ENCODE assay signal across 22 mouse cellular contexts in genomic region chr2:58289331-58289730, GRCm38 (mm10).
DNase-seq lines count a peak whose midpoint lies in the region; ATAC-seq lines count a peak whose summit lies in the region.
"Had no signal": no experiment of that assay in that cellular context is flagged by ENCODE, and none has a peak within 500 bp of the region (broad histone marks: within the 10 kb centered on the region; RNA-seq: fewer than 3 reads in every experiment).

No protein-coding gene starts in this region.

- H3K36me3 ChIP-seq in forebrain, embryonic 10.5 days (replicated peaks), result no peaks in the 10 kb centered on the region
- H3K36me3 ChIP-seq in forebrain, embryonic 12.5 days (replicated peaks), result no peaks in the 10 kb centered on the region
- no peaks in the 10 kb centered on the region for H3K36me3 ChIP-seq in hindbrain, embryonic 11.5 days (ENCODE audit: control insufficient read depth, insufficient read depth, low read length)
- H3K36me3 ChIP-seq in hindbrain, embryonic 14.5 days (replicated peaks; ENCODE audit: control insufficient read depth, insufficient read depth), result no peaks in the 10 kb centered on the region
- H3K36me3 ChIP-seq in midbrain, embryonic 13.5 days, result no peaks in the 10 kb centered on the region
- no peaks in the 10 kb centered on the region for H3K36me3 ChIP-seq in midbrain, embryonic 11.5 days (ENCODE audit: control insufficient read depth, insufficient read depth, low read length)
- no peaks in the 10 kb centered on the region for H3K36me3 ChIP-seq in intestine, embryonic 16.5 days (ENCODE audit: control insufficient read depth, insufficient read depth, low read length)
- H3K36me3 ChIP-seq: embryonic facial prominence, embryonic 15.5 days; G1E; neural tube, embryonic 13.5 days had no signal

- no peak overlapping the region for H3K4me2 ChIP-seq in forebrain, embryonic 12.5 days
- no peak overlapping the region for H3K4me2 ChIP-seq in hindbrain, embryonic 11.5 days (replicated peaks; ENCODE audit: low read depth, low read length)
- H3K4me2 ChIP-seq in hindbrain, embryonic 14.5 days (replicated peaks), result no peak overlapping the region
- no peak overlapping the region for H3K4me2 ChIP-seq in midbrain, embryonic 13.5 days (replicated peaks)
- no peak overlapping the region for H3K4me2 ChIP-seq in midbrain, embryonic 11.5 days
- H3K4me2 ChIP-seq in intestine, embryonic 16.5 days (ENCODE audit: low read depth, low read length), result no peak overlapping the region
- H3K4me2 ChIP-seq: embryonic facial prominence, embryonic 15.5 days; neural tube, embryonic 13.5 days had no signal

- WGBS in forebrain, embryonic 10.5 days, result 74% methylated on average over 6 of the region's 6 CpGs
- WGBS in forebrain, embryonic 12.5 days, result 61% methylated on average over 6 of the region's 6 CpGs
- WGBS in hindbrain, embryonic 11.5 days, result 45% methylated on average over 6 of the region's 6 CpGs
- 49% methylated on average over 6 of the region's 6 CpGs for WGBS in hindbrain, embryonic 14.5 days
- 63% methylated on average over 6 of the region's 6 CpGs for WGBS in midbrain, embryonic 13.5 days
- 70% methylated on average over 6 of the region's 6 CpGs for WGBS in midbrain, embryonic 11.5 days
- WGBS in intestine, embryonic 16.5 days, result 37% methylated on average over 6 of the region's 6 CpGs

- no peaks in the 10 kb centered on the region for H3K9me3 ChIP-seq in forebrain, embryonic 10.5 days
- H3K9me3 ChIP-seq in forebrain, embryonic 12.5 days, result no peaks in the 10 kb centered on the region
- no peaks in the 10 kb centered on the region for H3K9me3 ChIP-seq in hindbrain, embryonic 11.5 days (ENCODE audit: control insufficient read depth, low read length)
- H3K9me3 ChIP-seq in hindbrain, embryonic 14.5 days (ENCODE audit: control insufficient read depth, low read length), result no peaks in the 10 kb centered on the region
- no peaks in the 10 kb centered on the region for H3K9me3 ChIP-seq in midbrain, embryonic 13.5 days
- H3K9me3 ChIP-seq in midbrain, embryonic 11.5 days (ENCODE audit: control insufficient read depth, low read length), result no peaks in the 10 kb centered on the region
- H3K9me3 ChIP-seq in intestine, embryonic 16.5 days (ENCODE audit: control insufficient read depth, low read length), result no peaks in the 10 kb centered on the region
- H3K9me3 ChIP-seq: embryonic facial prominence, embryonic 15.5 days; neural tube, embryonic 13.5 days had no signal

- peaks cover 13% of the 10 kb centered on the region for H3K4me1 ChIP-seq in forebrain, embryonic 10.5 days
- H3K4me1 ChIP-seq in forebrain, embryonic 12.5 days, result peaks cover 12% of the 10 kb centered on the region
- H3K4me1 ChIP-seq in hindbrain, embryonic 11.5 days (replicated peaks; ENCODE audit: control insufficient read depth, insufficient read depth, low read length), result no peaks in the 10 kb centered on the region
- H3K4me1 ChIP-seq in hindbrain, embryonic 14.5 days (replicated peaks; ENCODE audit: control insufficient read depth, insufficient read depth, low read length), result peaks cover 7% of the 10 kb centered on the region; the same call in 1 of the 2 replicates
- peaks cover 11% of the 10 kb centered on the region for H3K4me1 ChIP-seq in midbrain, embryonic 13.5 days (replicated peaks)
- 0 out of 2 replicates have a peak, but pooled peaks cover 4% of the 10 kb centered on the region for H3K4me1 ChIP-seq in midbrain, embryonic 11.5 days (ENCODE audit: control insufficient read depth, insufficient read depth, low read length)
- H3K4me1 ChIP-seq in intestine, embryonic 16.5 days (ENCODE audit: control insufficient read depth, insufficient read depth, low read length), result 0 out of 2 replicates have a peak, but pooled peaks cover 3% of the 10 kb centered on the region
- H3K4me1 ChIP-seq: embryonic facial prominence, embryonic 15.5 days had no signal

- H3K27me3 ChIP-seq in forebrain, embryonic 10.5 days (ENCODE audit: poor library complexity, severe bottlenecking), result no peaks in the 10 kb centered on the region; the same call in 1 of the 2 replicates
- H3K27me3 ChIP-seq in forebrain, embryonic 12.5 days, result no peaks in the 10 kb centered on the region
- H3K27me3 ChIP-seq in hindbrain, embryonic 11.5 days (ENCODE audit: control insufficient read depth, insufficient read depth, low read length), result no peaks in the 10 kb centered on the region
- H3K27me3 ChIP-seq in hindbrain, embryonic 14.5 days (ENCODE audit: control insufficient read depth, insufficient read depth, low read length), result no peaks in the 10 kb centered on the region
- H3K27me3 ChIP-seq in midbrain, embryonic 13.5 days, result no peaks in the 10 kb centered on the region
- no peaks in the 10 kb centered on the region for H3K27me3 ChIP-seq in midbrain, embryonic 11.5 days (ENCODE audit: control insufficient read depth, insufficient read depth, low read length)
- H3K27me3 ChIP-seq in intestine, embryonic 16.5 days (replicated peaks; ENCODE audit: control insufficient read depth, insufficient read depth, low read length), result no peaks in the 10 kb centered on the region
- H3K27me3 ChIP-seq: embryonic facial prominence, embryonic 15.5 days; neural tube, embryonic 13.5 days had no signal

- peak overlapping the region; percentile 44; the same call in 1 of the 2 replicates for H3K27ac ChIP-seq in forebrain, embryonic 10.5 days
- no peak overlapping the region for H3K27ac ChIP-seq in forebrain, embryonic 12.5 days
- no peak overlapping the region for H3K27ac ChIP-seq in hindbrain, embryonic 11.5 days (ENCODE audit: low read depth, low read length)
- H3K27ac ChIP-seq in hindbrain, embryonic 14.5 days, result no peak overlapping the region
- no peak overlapping the region for H3K27ac ChIP-seq in midbrain, embryonic 13.5 days
- H3K27ac ChIP-seq in midbrain, embryonic 11.5 days (ENCODE audit: low read depth, low read length), result no peak overlapping the region
- H3K27ac ChIP-seq in intestine, embryonic 16.5 days (ENCODE audit: low read length), result no peak overlapping the region
- H3K27ac ChIP-seq: embryonic facial prominence, embryonic 15.5 days; hindbrain, postnatal 0 days; left cerebral cortex, adult 2 months; neural tube, embryonic 13.5 days; stomach, postnatal 0 days had no signal

- DNase-seq in forebrain, embryonic 10.5 days (ENCODE audit: extremely low spot score, low spot score), result no peak
- no peak for DNase-seq in hindbrain, embryonic 11.5 days (ENCODE audit: low spot score)
- DNase-seq in hindbrain, embryonic 14.5 days (ENCODE audit: low spot score), result no peak
- no peak for DNase-seq in midbrain, embryonic 11.5 days (ENCODE audit: low spot score, missing footprints)
- DNase-seq in urinary bladder, adult 2 months (ENCODE audit: low spot score), result no peak
- DNase-seq: adrenal gland, postnatal 10 days; cerebellum, adult 9-11 months; kidney, adult 8-10 months; kidney, postnatal 14 days; left cerebral cortex, postnatal 4 days; liver had no signal

- no peak overlapping the region for H3K4me3 ChIP-seq in forebrain, embryonic 10.5 days
- no peak overlapping the region for H3K4me3 ChIP-seq in forebrain, embryonic 12.5 days (replicated peaks)
- no peak overlapping the region for H3K4me3 ChIP-seq in hindbrain, embryonic 11.5 days (ENCODE audit: low read depth, low read length)
- H3K4me3 ChIP-seq in hindbrain, embryonic 14.5 days (replicated peaks; ENCODE audit: low read length), result no peak overlapping the region
- H3K4me3 ChIP-seq in midbrain, embryonic 13.5 days (replicated peaks), result no peak overlapping the region
- no peak overlapping the region for H3K4me3 ChIP-seq in midbrain, embryonic 11.5 days (ENCODE audit: low read depth, low read length)
- H3K4me3 ChIP-seq in intestine, embryonic 16.5 days (ENCODE audit: low read length), result no peak overlapping the region
- H3K4me3 ChIP-seq: embryonic facial prominence, embryonic 15.5 days; left cerebral cortex, adult 2 months; neural tube, embryonic 13.5 days had no signal

- no peak overlapping the region for H3K9ac ChIP-seq in forebrain, embryonic 12.5 days
- H3K9ac ChIP-seq in hindbrain, embryonic 11.5 days (ENCODE audit: low read depth, low read length), result no peak overlapping the region
- no peak overlapping the region for H3K9ac ChIP-seq in hindbrain, embryonic 14.5 days
- H3K9ac ChIP-seq in midbrain, embryonic 13.5 days (replicated peaks), result no peak overlapping the region
- H3K9ac ChIP-seq in midbrain, embryonic 11.5 days (ENCODE audit: low read length), result no peak overlapping the region
- no peak overlapping the region for H3K9ac ChIP-seq in intestine, embryonic 16.5 days (ENCODE audit: low read depth, low read length)
- H3K9ac ChIP-seq: embryonic facial prominence, embryonic 15.5 days; neural tube, embryonic 13.5 days had no signal

- no peak for ATAC-seq in forebrain, embryonic 12.5 days (ENCODE audit: low FRiP score)
- ATAC-seq in hindbrain, embryonic 11.5 days (ENCODE audit: low FRiP score), result peak; percentile 53; the same call in 1 of the 2 replicates
- no peak for ATAC-seq in hindbrain, embryonic 14.5 days (ENCODE audit: low FRiP score)
- 0 out of 2 replicates have a peak, but pooled peaks have one; percentile 27 for ATAC-seq in midbrain, embryonic 13.5 days
- no peak for ATAC-seq in midbrain, embryonic 11.5 days (ENCODE audit: low FRiP score)
- ATAC-seq in intestine, embryonic 16.5 days, result peak; percentile 31; the same call in 1 of the 2 replicates
- ATAC-seq: activated CD4-positive, CD25-positive, alpha-beta regulatory T cell, adult 4 months; hindbrain, postnatal 0 days; lung, postnatal 0 days had no signal

Comparison
In these comparisons a context has a peak if more than half of its experiments do, and no peak if none do; other contexts are left out.
1. ATAC-seq: peak in hindbrain, embryonic 11.5 days (single experiment), midbrain, embryonic 13.5 days (single experiment) and intestine, embryonic 16.5 days (single experiment); none in forebrain, embryonic 12.5 days (single experiment), hindbrain, embryonic 14.5 days (single experiment) and midbrain, embryonic 11.5 days (single experiment).